Mouse (Mus musculus) frontal cortex, postnatal 25 days (tissue): ENCODE results near the gene Pcnx.

Source experiments
- DNase-seq, 2 experiments: peaks; one replicate each; pipeline ENCODE4 v3.0.0; 2022; ENCODE audit warnings: low spot score in 2 of 2

Pcnx gene

GRCm38 (mm10) chr12:81855031-81855430 lies 4.8 kb upstream of the Pcnx start:
- no peak for DNase-seq

- DNase-seq = no peak
Observed at GRCm38 (mm10) chr12:81856696-81857095, 3.1 kb upstream of the Pcnx start.

- no peak for DNase-seq
Observed at GRCm38 (mm10) chr12:81857251-81857650, 2.6 kb upstream of the Pcnx start.

- DNase-seq = no peak
Observed at GRCm38 (mm10) chr12:81857978-81858569, 1.7 kb upstream of the Pcnx start.

- DNase-seq = peak; percentile 35 to 50
Observed at GRCm38 (mm10) chr12:81860308-81861181, 722 bp downstream of the Pcnx start.

GRCm38 (mm10) chr12:81861199-81862085 lies 1.6 kb downstream of the Pcnx start:
- no peak for DNase-seq

- no peak for DNase-seq
Observed at GRCm38 (mm10) chr12:81862351-81862802, 2.6 kb downstream of the Pcnx start.

- no peak for DNase-seq
Observed at GRCm38 (mm10) chr12:81863949-81864348, 4.1 kb downstream of the Pcnx start.

- no peak for DNase-seq
Observed at GRCm38 (mm10) chr12:81865183-81865582, 5.4 kb downstream of the Pcnx start.

- DNase-seq = no peak
Observed at GRCm38 (mm10) chr12:81867316-81867715, 7.5 kb downstream of the Pcnx start.

GRCm38 (mm10) chr12:81869205-81869940 lies 9.6 kb downstream of the Pcnx start:
- DNase-seq = no peak

- DNase-seq = no peak
Observed at GRCm38 (mm10) chr12:81873345-81873744, 13.5 kb downstream of the Pcnx start.

- no peak for DNase-seq
Observed at GRCm38 (mm10) chr12:81880161-81880560, 20.3 kb downstream of the Pcnx start.

- no peak for DNase-seq
Observed at GRCm38 (mm10) chr12:81883255-81884106, 23.7 kb downstream of the Pcnx start.

GRCm38 (mm10) chr12:81884107-81884398 lies 24.2 kb downstream of the Pcnx start:
- DNase-seq = no peak

GRCm38 (mm10) chr12:81884983-81885382 lies 25.2 kb downstream of the Pcnx start:
- DNase-seq = no peak

GRCm38 (mm10) chr12:81885982-81886381 lies 26.2 kb downstream of the Pcnx start:
- no peak for DNase-seq

GRCm38 (mm10) chr12:81888954-81889353 lies 29.1 kb downstream of the Pcnx start:
- no peak for DNase-seq

- DNase-seq = no peak
Observed at GRCm38 (mm10) chr12:81891946-81892345, 32.1 kb downstream of the Pcnx start.

GRCm38 (mm10) chr12:81894311-81894710 lies 34.5 kb downstream of the Pcnx start:
- no peak for DNase-seq

- no peak for DNase-seq
Observed at GRCm38 (mm10) chr12:81895986-81896385, 36.2 kb downstream of the Pcnx start.
